8 mouse cellular contexts compared by ENCODE assay signal in the genomic region with DNA sequence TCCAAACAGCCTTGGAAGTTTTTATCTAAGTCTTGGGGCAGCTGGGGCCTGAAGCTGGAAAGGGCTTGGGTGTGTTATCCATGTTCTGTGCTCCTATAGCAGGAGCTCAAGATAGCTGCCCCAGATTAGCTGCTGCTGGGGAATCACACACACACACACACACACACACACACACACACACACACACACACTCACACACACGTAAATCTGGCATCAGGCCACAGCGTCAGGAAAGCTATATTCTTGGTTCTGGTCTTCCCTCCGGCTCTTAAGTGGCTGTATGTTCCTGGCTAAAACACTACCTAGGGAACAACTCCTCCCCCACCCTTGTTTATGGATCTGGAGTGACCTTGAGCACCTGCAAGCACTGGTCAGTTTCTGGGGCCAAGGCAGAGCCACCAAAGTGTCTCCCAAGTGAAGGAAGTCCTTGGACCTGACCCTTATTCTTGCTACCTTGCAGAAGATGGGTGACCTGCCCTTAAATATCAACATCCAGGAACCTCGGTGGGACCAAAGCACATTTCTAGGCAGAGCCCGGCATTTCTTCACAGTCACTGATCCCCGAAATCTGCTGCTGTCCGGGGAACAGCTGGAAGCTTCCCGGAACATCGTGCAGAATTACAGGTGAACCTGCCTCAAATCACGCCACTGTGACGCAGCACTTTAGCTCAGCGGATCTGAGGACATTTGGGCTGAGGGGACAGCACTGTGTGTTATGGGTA. TPM values are rescaled to one million over a fixed set of nuclear protein-coding genes. Genes with fewer than 3 reads are reported as not detected.
A peak's percentile ranks its signal among the peaks of the same experiment; 100 is the strongest.
DNase-seq lines count a peak whose midpoint lies in the region; ATAC-seq and TF ChIP-seq lines count a peak whose summit lies in the region.

No protein-coding gene starts in this region.

- no peak for DNase-seq in layer of hippocampus, adult 2 months (ENCODE audit: low spot score in 2 of 2)
- DNase-seq in layer of hippocampus, adult 18-20 months (ENCODE audit: low spot score in 2 of 2) = no peak
- no peak for DNase-seq in embryonic facial prominence, embryonic 11.5 days (ENCODE audit: low spot score)
- DNase-seq in hindbrain, embryonic 14.5 days (ENCODE audit: low spot score) = no peak
- DNase-seq in midbrain, postnatal 0 days (ENCODE audit: low spot score) = no peak
- DNase-seq in gastrocnemius, postnatal 4 days (ENCODE audit: low spot score in 2 of 2) = no peak
- DNase-seq in right cerebral cortex, postnatal 25 days = no peak
- no peak for DNase-seq in urinary bladder, postnatal 4 days (ENCODE audit: low spot score in 2 of 2)

- H3K27me3 ChIP-seq in embryonic facial prominence, embryonic 11.5 days (ENCODE audit: control insufficient read depth, insufficient read depth, low read length) = peaks cover 11% of the 10 kb centered on the region
- H3K27me3 ChIP-seq in hindbrain, embryonic 14.5 days (ENCODE audit: control insufficient read depth, insufficient read depth, low read length) = peaks cover 10% of the 10 kb centered on the region; the same call in 1 of the 2 replicates
- no peaks in the 10 kb centered on the region for H3K27me3 ChIP-seq in midbrain, postnatal 0 days (ENCODE audit: insufficient read depth, low read length)

- peak overlapping the region; percentile 97 for H3K27ac ChIP-seq in layer of hippocampus, adult 2 months
- H3K27ac ChIP-seq in embryonic facial prominence, embryonic 11.5 days (replicated peaks; ENCODE audit: low read depth, low read length) = no peak overlapping the region
- H3K27ac ChIP-seq in hindbrain, embryonic 14.5 days = peak overlapping the region; percentile 94
- peak overlapping the region; percentile 94 for H3K27ac ChIP-seq in midbrain, postnatal 0 days (ENCODE audit: low read depth, low read length)

- H3K9ac ChIP-seq in embryonic facial prominence, embryonic 11.5 days (replicated peaks; ENCODE audit: low read length) = no peak overlapping the region
- peak overlapping the region; percentile 72 for H3K9ac ChIP-seq in hindbrain, embryonic 14.5 days
- H3K9ac ChIP-seq in midbrain, postnatal 0 days (replicated peaks; ENCODE audit: low read length, poor library complexity, severe bottlenecking) = peak overlapping the region; percentile 68

- peak overlapping the region; percentile 78 for H3K4me3 ChIP-seq in layer of hippocampus, adult 2 months
- H3K4me3 ChIP-seq in embryonic facial prominence, embryonic 11.5 days (ENCODE audit: low read depth, low read length) = peak overlapping the region; percentile 50; the same call in 1 of the 2 replicates
- peak overlapping the region; percentile 50 for H3K4me3 ChIP-seq in hindbrain, embryonic 14.5 days (replicated peaks; ENCODE audit: low read length)
- peak overlapping the region; percentile 57 for H3K4me3 ChIP-seq in midbrain, postnatal 0 days (ENCODE audit: low read depth, low read length)

- H3K36me3 ChIP-seq in embryonic facial prominence, embryonic 11.5 days (replicated peaks; ENCODE audit: control insufficient read depth, insufficient read depth, low read depth, low read length) = no peaks in the 10 kb centered on the region; the same call in 1 of the 2 replicates
- peaks cover 46% of the 10 kb centered on the region for H3K36me3 ChIP-seq in hindbrain, embryonic 14.5 days (replicated peaks; ENCODE audit: control insufficient read depth, insufficient read depth)
- H3K36me3 ChIP-seq in midbrain, postnatal 0 days (ENCODE audit: insufficient read depth, low read length) = peaks cover 37% of the 10 kb centered on the region

- no peaks in the 10 kb centered on the region for H3K9me3 ChIP-seq in embryonic facial prominence, embryonic 11.5 days (replicated peaks; ENCODE audit: control insufficient read depth, low read length)
- H3K9me3 ChIP-seq in hindbrain, embryonic 14.5 days (ENCODE audit: control insufficient read depth, low read length) = no peaks in the 10 kb centered on the region
- H3K9me3 ChIP-seq in midbrain, postnatal 0 days (ENCODE audit: low read length) = no peaks in the 10 kb centered on the region

- ATAC-seq in embryonic facial prominence, embryonic 11.5 days (replicated peaks; ENCODE audit: insufficient number of reproducible peaks, low FRiP score, low TSS enrichment, low read depth) = no peak
- ATAC-seq in hindbrain, embryonic 14.5 days (ENCODE audit: low FRiP score) = no peak
- no peak for ATAC-seq in midbrain, postnatal 0 days (ENCODE audit: low FRiP score)

- peaks cover 13% of the 10 kb centered on the region for H3K4me1 ChIP-seq in embryonic facial prominence, embryonic 11.5 days (ENCODE audit: control insufficient read depth, insufficient read depth, low read length)
- H3K4me1 ChIP-seq in hindbrain, embryonic 14.5 days (replicated peaks; ENCODE audit: control insufficient read depth, insufficient read depth, low read length) = peaks cover 29% of the 10 kb centered on the region
- H3K4me1 ChIP-seq in midbrain, postnatal 0 days (ENCODE audit: insufficient read depth, low read length) = peaks cover 5% of the 10 kb centered on the region; the same call in 1 of the 2 replicates

- TF ChIP-seq CTCF in layer of hippocampus, adult 2 months (conservative IDR thresholded peaks at IDR 0.05) = no peak
- no peak for TF ChIP-seq CTCF in midbrain, postnatal 0 days (IDR thresholded peaks at IDR 0.05)

- WGBS in embryonic facial prominence, embryonic 11.5 days = 81% methylated on average over 12 of the region's 12 CpGs
- WGBS in hindbrain, embryonic 14.5 days = 79% methylated on average over 12 of the region's 12 CpGs
- WGBS in midbrain, postnatal 0 days = 81% methylated on average over 12 of the region's 12 CpGs

- peak overlapping the region; percentile 85 for H3K4me2 ChIP-seq in embryonic facial prominence, embryonic 11.5 days (ENCODE audit: low read depth, low read length)
- H3K4me2 ChIP-seq in hindbrain, embryonic 14.5 days (replicated peaks) = peak overlapping the region; percentile 76
- peak overlapping the region; percentile 77 for H3K4me2 ChIP-seq in midbrain, postnatal 0 days (ENCODE audit: low read depth, low read length, poor library complexity, severe bottlenecking)

RNA-seq across cellular contexts. Expression of a gene that starts 1.5 kb away (rescaled TPM):
- total RNA-seq in layer of hippocampus, adult 2 months (2021) = 10 to 100 TPM; 87.3 to 99.8 TPM
- total RNA-seq in layer of hippocampus, adult 18-20 months (2021) = 100 to 1,000 TPM in 1 of 2 experiments, 10 to 100 TPM in 1; 89.4 to 103 TPM
- 14.7 and 15.4 TPM in 2 replicates for polyA plus RNA-seq in embryonic facial prominence, embryonic 11.5 days (2014; fragmentation: Nextera tagmentation; extraction: Ambion mirVana)
- polyA plus RNA-seq in hindbrain, embryonic 14.5 days (2014; fragmentation: Nextera tagmentation; extraction: Ambion mirVana) = 67.8 and 77.0 TPM in 2 replicates
- 72.2 and 85.8 TPM in 2 replicates for total RNA-seq in midbrain, postnatal 0 days (2014; rRNA removed)
- 101 and 102 TPM in 2 replicates for polyA plus RNA-seq in midbrain, postnatal 0 days (2015; fragmentation: Nextera tagmentation; extraction: Ambion mirVana)
- 10 to 100 TPM; 24.1 to 25.2 TPM for total RNA-seq in gastrocnemius, postnatal 4 days (2021)

RNA-seq across cellular contexts. Expression of a gene that starts 3.3 kb away (rescaled TPM):
- total RNA-seq in layer of hippocampus, adult 2 months (2021) = 1 to 10 TPM; 2.1 to 3.3 TPM
- 1 to 10 TPM; 1.8 to 2.6 TPM for total RNA-seq in layer of hippocampus, adult 18-20 months (2021)
- polyA plus RNA-seq in embryonic facial prominence, embryonic 11.5 days (2014; fragmentation: Nextera tagmentation; extraction: Ambion mirVana) = 0.21 and 0.41 TPM in 2 replicates
- polyA plus RNA-seq in hindbrain, embryonic 14.5 days (2014; fragmentation: Nextera tagmentation; extraction: Ambion mirVana) = 2.5 and 2.9 TPM in 2 replicates
- 5.9 and 7.2 TPM in 2 replicates for total RNA-seq in midbrain, postnatal 0 days (2014; rRNA removed)
- polyA plus RNA-seq in midbrain, postnatal 0 days (2015; fragmentation: Nextera tagmentation; extraction: Ambion mirVana) = 2.9 and 3.4 TPM in 2 replicates
- total RNA-seq in gastrocnemius, postnatal 4 days (2021) = 1 to 10 TPM; 1.2 to 2.0 TPM

RNA-seq across cellular contexts. Expression of a gene that starts 26.2 kb away (rescaled TPM):
- 1 to 10 TPM; 1.4 to 1.9 TPM for total RNA-seq in layer of hippocampus, adult 2 months (2021)
- total RNA-seq in layer of hippocampus, adult 18-20 months (2021) = 1 to 10 TPM; 1.3 to 2.4 TPM
- 2.9 and 6.5 TPM in 2 replicates for polyA plus RNA-seq in embryonic facial prominence, embryonic 11.5 days (2014; fragmentation: Nextera tagmentation; extraction: Ambion mirVana)
- 2.5 and 4.9 TPM in 2 replicates for polyA plus RNA-seq in hindbrain, embryonic 14.5 days (2014; fragmentation: Nextera tagmentation; extraction: Ambion mirVana)
- total RNA-seq in midbrain, postnatal 0 days (2014; rRNA removed) = 0.94 and 2.2 TPM in 2 replicates
- polyA plus RNA-seq in midbrain, postnatal 0 days (2015; fragmentation: Nextera tagmentation; extraction: Ambion mirVana) = 2.2 and 2.3 TPM in 2 replicates
- 1 to 10 TPM; 8.0 to 8.9 TPM for total RNA-seq in gastrocnemius, postnatal 4 days (2021)

RNA-seq across cellular contexts. Expression of a gene that starts 34.6 kb away (rescaled TPM):
- total RNA-seq in layer of hippocampus, adult 2 months (2021) = 10 to 100 TPM; 28.5 to 30.1 TPM
- 10 to 100 TPM; 32.0 to 35.6 TPM for total RNA-seq in layer of hippocampus, adult 18-20 months (2021)
- 53.2 and 57.8 TPM in 2 replicates for polyA plus RNA-seq in embryonic facial prominence, embryonic 11.5 days (2014; fragmentation: Nextera tagmentation; extraction: Ambion mirVana)
- polyA plus RNA-seq in hindbrain, embryonic 14.5 days (2014; fragmentation: Nextera tagmentation; extraction: Ambion mirVana) = 18.8 and 20.1 TPM in 2 replicates
- 32.8 and 40.4 TPM in 2 replicates for total RNA-seq in midbrain, postnatal 0 days (2014; rRNA removed)
- 12.9 TPM in 2 replicates for polyA plus RNA-seq in midbrain, postnatal 0 days (2015; fragmentation: Nextera tagmentation; extraction: Ambion mirVana)
- total RNA-seq in gastrocnemius, postnatal 4 days (2021) = 10 to 100 TPM; 58.5 to 59.4 TPM

RNA-seq across cellular contexts. Expression of a gene that starts 42.6 kb away (rescaled TPM):
- 10 to 100 TPM; 38.6 to 41.1 TPM for total RNA-seq in layer of hippocampus, adult 2 months (2021)
- 10 to 100 TPM; 40.6 to 42.2 TPM for total RNA-seq in layer of hippocampus, adult 18-20 months (2021)
- 62.9 and 66.8 TPM in 2 replicates for polyA plus RNA-seq in embryonic facial prominence, embryonic 11.5 days (2014; fragmentation: Nextera tagmentation; extraction: Ambion mirVana)
- 75.8 and 85.4 TPM in 2 replicates for polyA plus RNA-seq in hindbrain, embryonic 14.5 days (2014; fragmentation: Nextera tagmentation; extraction: Ambion mirVana)
- total RNA-seq in midbrain, postnatal 0 days (2014; rRNA removed) = 55.7 and 87.6 TPM in 2 replicates
- polyA plus RNA-seq in midbrain, postnatal 0 days (2015; fragmentation: Nextera tagmentation; extraction: Ambion mirVana) = 98.8 and 105 TPM in 2 replicates
- total RNA-seq in gastrocnemius, postnatal 4 days (2021) = 10 to 100 TPM; 34.8 to 37.5 TPM
